Mouse (Mus musculus): ENCODE measurements around the gene 2310003L06Rik.

The 2310003L06Rik gene

DNA sequence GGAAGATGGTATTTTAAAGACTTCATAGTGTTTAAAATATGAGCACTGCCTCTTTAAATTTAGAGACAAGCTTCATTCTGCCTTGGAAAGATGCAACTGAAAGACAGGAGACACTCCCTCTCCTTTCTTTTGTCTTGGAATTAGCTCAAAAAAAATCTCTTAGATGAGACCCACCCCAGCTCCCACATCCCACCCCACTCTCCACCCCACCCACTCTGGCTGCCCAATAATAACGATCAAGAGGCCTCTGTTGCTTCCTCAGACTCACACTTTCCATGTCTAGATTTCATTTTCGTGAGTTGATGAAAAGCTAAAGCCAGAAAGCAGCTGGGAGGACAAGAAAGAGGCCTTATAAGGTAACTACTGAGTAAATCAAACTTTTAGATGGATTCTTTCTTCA, at the start of gene 2310003L06Rik, which contains the start of gene Gm28434:
TSS of gene 2310003L06Rik (plus strand) at position 259 of the 400 bp plus-strand sequence.
TSS of gene Gm28434 (plus strand) at position 317 of the 400 bp plus-strand sequence.
- no peak for DNase-seq (ENCODE audit: low spot score in 2 of 2)

- DNase-seq (ENCODE audit: low spot score in 2 of 2) = no peak
Measured at GRCm38 (mm10) chr5:87925372-87925771, 43.9 kb upstream of the 2310003L06Rik start, which contains the start of gene Csn3. TSS of gene Csn3 (plus strand) at chr5:87925579.

- no peak for DNase-seq (ENCODE audit: low spot score in 2 of 2)
Measured at GRCm38 (mm10) chr5:87931603-87932002, 37.7 kb upstream of the 2310003L06Rik start.

GRCm38 (mm10) chr5:87940752-87941151, 28.5 kb upstream of the 2310003L06Rik start:
- no peak for DNase-seq (ENCODE audit: low spot score in 2 of 2)

DNA sequence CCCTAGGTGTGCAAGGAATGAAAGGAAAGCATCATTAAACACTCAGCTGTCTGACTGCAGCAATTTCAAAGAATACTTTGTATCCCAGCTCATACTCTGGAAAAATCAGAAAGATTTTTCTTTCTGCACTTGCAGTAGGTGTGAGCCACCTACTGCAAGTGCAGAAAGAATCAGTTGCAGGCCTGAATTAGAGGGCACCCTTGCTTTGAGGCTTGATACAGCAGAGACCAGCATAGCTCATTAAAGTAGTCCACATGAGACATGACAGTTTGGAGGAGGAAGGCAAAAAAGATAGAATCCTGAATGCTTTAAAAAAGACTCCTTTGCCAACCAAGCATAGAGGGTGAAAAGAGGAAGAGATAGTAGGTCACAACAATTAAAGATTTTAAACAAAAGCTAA, 26.7 kb upstream of the 2310003L06Rik start:
- no peak for DNase-seq (ENCODE audit: low spot score in 2 of 2)

DNA sequence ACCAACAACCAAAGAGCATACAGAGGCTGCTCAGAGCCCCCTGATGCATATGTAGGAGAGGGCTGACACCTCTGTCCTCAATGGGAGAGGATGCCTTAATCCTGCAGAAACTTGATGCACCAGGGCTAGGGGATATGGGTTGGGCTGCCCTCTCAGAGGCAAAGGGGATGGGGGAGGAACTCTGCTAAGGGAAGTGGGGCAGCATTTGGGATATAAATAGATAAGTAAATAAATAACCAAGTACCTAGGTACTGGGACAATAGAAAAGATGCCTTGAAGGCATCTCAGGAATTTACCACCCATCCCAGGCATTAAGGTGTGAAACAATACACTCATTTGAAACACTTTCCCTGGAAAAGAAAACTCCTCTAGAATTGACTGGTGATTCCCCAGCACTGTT, 17.4 kb upstream of the 2310003L06Rik start:
- DNase-seq (ENCODE audit: low spot score in 2 of 2) = no peak

DNA sequence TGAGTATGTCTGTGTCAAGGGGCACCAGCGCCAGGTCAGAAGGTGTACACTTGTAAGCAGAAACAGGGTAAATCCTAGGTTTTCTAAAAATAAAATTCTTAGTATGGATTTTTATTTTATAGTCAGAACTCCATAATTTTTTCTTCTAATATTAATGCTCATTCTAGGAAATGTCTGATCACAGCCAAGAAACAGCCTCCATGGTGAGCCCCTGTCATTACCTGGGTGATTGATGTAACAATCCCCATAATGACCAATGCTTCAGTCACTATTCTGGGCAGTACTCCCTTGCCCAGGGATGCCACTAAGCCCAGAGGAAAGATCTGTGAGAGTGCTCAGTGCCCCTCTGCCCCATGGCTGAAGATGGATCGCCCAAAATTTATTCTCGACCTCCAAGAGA, 9.9 kb downstream of the 2310003L06Rik start, which contains the start of gene Cabs1:
TSS of gene Cabs1 (plus strand) at position 301 of the 400 bp plus-strand sequence.
- DNase-seq (ENCODE audit: low spot score in 2 of 2) = no peak

DNA sequence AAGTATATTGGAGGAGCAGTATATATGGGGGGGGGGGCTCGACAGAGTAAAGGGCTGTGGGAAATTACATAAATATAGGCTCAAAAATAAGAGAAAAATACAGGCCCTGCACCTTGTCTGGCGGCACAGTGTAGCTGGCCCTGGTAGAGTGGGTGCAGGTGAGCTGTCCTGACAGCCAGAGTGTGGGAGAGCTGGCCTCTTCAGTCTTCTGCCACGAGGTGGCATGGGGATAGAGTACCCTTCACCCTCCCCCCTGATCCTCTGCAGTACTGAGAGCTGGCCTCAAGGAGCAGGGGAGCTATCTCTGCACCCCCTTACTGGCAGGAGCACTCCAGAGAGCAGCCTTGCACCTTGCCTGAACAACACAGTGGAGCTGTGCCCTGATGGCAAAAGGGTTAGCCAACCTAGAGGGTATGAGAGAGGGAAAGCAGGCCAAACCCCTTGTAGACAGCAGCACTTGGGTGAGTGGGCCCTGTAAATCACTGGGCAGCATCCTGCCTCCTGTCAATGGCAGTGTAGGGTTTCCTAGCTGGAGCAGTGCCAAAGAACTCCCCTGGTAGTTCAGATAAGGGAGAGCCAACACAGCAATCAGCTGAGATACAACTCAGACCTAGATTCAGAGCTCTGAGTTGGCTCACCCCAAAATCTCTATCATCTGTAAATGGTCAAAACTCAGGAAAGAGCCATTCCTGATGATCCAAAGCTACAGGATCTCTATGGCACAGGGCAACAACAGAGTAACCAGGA, 13.4 kb downstream of the 2310003L06Rik start:
- no peak for DNase-seq (ENCODE audit: low spot score in 2 of 2)

GRCm38 (mm10) chr5:88002249-88002648, 33.0 kb downstream of the 2310003L06Rik start, which contains the start of gene Smr3a:
TSS of gene Smr3a (plus strand) at chr5:88002549.
- DNase-seq (ENCODE audit: low spot score in 2 of 2) = no peak

- no peak for DNase-seq (ENCODE audit: low spot score in 2 of 2)
Measured at GRCm38 (mm10) chr5:88005241-88005640, 36.0 kb downstream of the 2310003L06Rik start.

All from spleen, postnatal 36 days (tissue).